Mouse (Mus musculus) MEL (cell line): ENCODE measurements at regions not wholly inside any gene's neighbourhood (a gene's known extent, or its start where the extent isn't known, plus 50 kb on each side); places are given as distances from the start of the nearest gene placed in this dataset.

Source experiments
- DNase-seq: peaks from one replicate; pipeline ENCODE4 v3.0.0; 2011; ENCODE audit warnings: low read depth, low spot score
- H3K27ac ChIP-seq: 2 replicates; pipeline ENCODE4 v1.5.1; 2012; ENCODE audit warnings: low read depth, mild to moderate bottlenecking, control low read depth, low read length, moderate library complexity; ENCODE audit not compliant: control insufficient read depth
- H3K27me3 ChIP-seq, 2 experiments: fragments of 150-350 bp in 1 of 2; sonication (generic) in 1 of 2; 2 replicates each; pipeline ENCODE4 v1.6.1; 2012; ENCODE audit warnings: low read length in 2 of 2, mild to moderate bottlenecking in 2 of 2, improper control_type of control experiment in 1 of 2, moderate library complexity in 1 of 2; ENCODE audit not compliant: insufficient read depth in 2 of 2, control insufficient read depth in 1 of 2
- H3K36me3 ChIP-seq, 2 experiments: 2 replicates each; pipeline ENCODE4 v1.6.1; 2012 to 2014; ENCODE audit warnings: low read length in 2 of 2, improper control_type of control experiment in 1 of 2, inconsistent platforms in 1 of 2, mild to moderate bottlenecking in 1 of 2; ENCODE audit not compliant: insufficient read depth in 2 of 2, control insufficient read depth in 1 of 2
- H3K4me1 ChIP-seq, 2 experiments: fragments of 150-350 bp in 1 of 2; sonication (generic) in 1 of 2; 2 replicates each; pipeline ENCODE4 v1.6.1; 2012; ENCODE audit warnings: low read length in 2 of 2, improper control_type of control experiment in 1 of 2, mild to moderate bottlenecking in 1 of 2; ENCODE audit not compliant: insufficient read depth in 2 of 2, control insufficient read depth in 1 of 2
- H3K4me3 ChIP-seq, 2 experiments: fragments of 150-350 bp in 1 of 2; sonication (generic) in 1 of 2; 2 replicates each; pipeline ENCODE4 v1.5.1; 2012; ENCODE audit warnings: low read depth in 2 of 2, low read length in 2 of 2, mild to moderate bottlenecking in 2 of 2, moderate library complexity in 2 of 2, control low read depth in 1 of 2, improper control_type of control experiment in 1 of 2; ENCODE audit not compliant: control insufficient read depth in 1 of 2, insufficient read depth in 1 of 2
- H3K79me2 ChIP-seq: 2 replicates; pipeline ENCODE4 v1.6.1; 2012; ENCODE audit warnings: mild to moderate bottlenecking, low read length, moderate library complexity; ENCODE audit not compliant: control insufficient read depth, poor library complexity, insufficient read depth
- H3K9ac ChIP-seq: 2 replicates; pipeline ENCODE4 v1.6.1; 2012; ENCODE audit warnings: low read depth, mild to moderate bottlenecking, control low read depth, low read length, moderate library complexity; ENCODE audit not compliant: control insufficient read depth, poor library complexity, severe bottlenecking
- H3K9me3 ChIP-seq: fragments of 150-350 bp; sonication (generic); replicated peaks from 2 replicates; pipeline ENCODE4 v1.6.1; 2012; ENCODE audit warnings: mild to moderate bottlenecking, low read length, improper control_type of control experiment, moderate library complexity; ENCODE audit not compliant: insufficient read depth
- BHLHE40 ChIP-seq: IDR thresholded peaks from 2 replicates; pipeline ENCODE4 v1.6.1; 2012; ENCODE audit warnings: low read depth, mild to moderate bottlenecking, inconsistent platforms, low read length, improper control_type of control experiment, borderline replicate concordance
- CHD1 ChIP-seq: IDR thresholded peaks from 2 replicates; pipeline ENCODE4 v1.6.1; 2012; ENCODE audit warnings: low read depth, mild to moderate bottlenecking, inconsistent platforms, low read length, improper control_type of control experiment
- ETS1 ChIP-seq: IDR thresholded peaks from 2 replicates; pipeline ENCODE4 v1.6.1; 2012; ENCODE audit warnings: low read depth, mild to moderate bottlenecking, inconsistent platforms, low read length, improper control_type of control experiment, moderate library complexity
- GABPA ChIP-seq: IDR thresholded peaks from 2 replicates; pipeline ENCODE4 v1.6.1; 2012; ENCODE audit warnings: low read depth, mild to moderate bottlenecking, inconsistent platforms, low read length, improper control_type of control experiment, moderate library complexity
- GATA1 ChIP-seq: IDR thresholded peaks from 2 replicates; pipeline ENCODE4 v1.6.1; 2011; ENCODE audit warnings: low read depth, low read length, improper control_type of control experiment
- JUND ChIP-seq: IDR thresholded peaks from 2 replicates; pipeline ENCODE4 v1.6.1; 2011; ENCODE audit warnings: low read depth, mild to moderate bottlenecking, improper control_type of control experiment, low read length
- MAFK ChIP-seq: IDR thresholded peaks from 2 replicates; pipeline ENCODE4 v1.6.1; 2011; ENCODE audit warnings: low read depth, mild to moderate bottlenecking, low read length, improper control_type of control experiment, borderline replicate concordance
- MEF2A ChIP-seq: IDR thresholded peaks from 2 replicates; pipeline ENCODE4 v1.6.1; 2014; ENCODE audit warnings: low read depth, mild to moderate bottlenecking, inconsistent platforms, low read length, improper control_type of control experiment; ENCODE audit not compliant: poor library complexity, insufficient replicate concordance, severe bottlenecking; ENCODE audit errors: extremely low read depth
- MYB ChIP-seq: IDR thresholded peaks from 2 replicates; pipeline ENCODE4 v1.6.1; 2011; ENCODE audit warnings: mild to moderate bottlenecking, low read depth, low read length, improper control_type of control experiment
- POLR2A ChIP-seq, 2 experiments: IDR thresholded peaks; 2 replicates each; pipeline ENCODE4 v1.6.1; 2011 to 2012; ENCODE audit warnings: low read length in 2 of 2, mild to moderate bottlenecking in 2 of 2, control low read depth in 1 of 2, improper control_type of control experiment in 1 of 2, low read depth in 1 of 2, moderate library complexity in 1 of 2; ENCODE audit not compliant: control insufficient read depth in 1 of 2, insufficient read depth in 1 of 2, poor library complexity in 1 of 2
- POLR2AphosphoS2 ChIP-seq: IDR thresholded peaks from 2 replicates; pipeline ENCODE4 v1.6.1; 2011; ENCODE audit warnings: low read length, improper control_type of control experiment
- SIN3A ChIP-seq: IDR thresholded peaks from 2 replicates; pipeline ENCODE4 v1.6.1; 2012; ENCODE audit warnings: low read length, improper control_type of control experiment, inconsistent platforms
- TCF12 ChIP-seq: IDR thresholded peaks from 2 replicates; pipeline ENCODE4 v1.6.1; 2014; ENCODE audit warnings: low read depth, mild to moderate bottlenecking, inconsistent platforms, low read length, improper control_type of control experiment, moderate library complexity
- UBTF ChIP-seq: IDR thresholded peaks from 2 replicates; pipeline ENCODE4 v1.6.1; 2012; ENCODE audit warnings: low read depth, mild to moderate bottlenecking, inconsistent platforms, low read length, improper control_type of control experiment, moderate library complexity, borderline replicate concordance; ENCODE audit not compliant: insufficient read depth
- USF2 ChIP-seq, 2 experiments: IDR thresholded peaks; 2 replicates each; pipeline ENCODE4 v1.6.1; 2011 to 2012; ENCODE audit warnings: improper control_type of control experiment in 2 of 2, low read length in 2 of 2, borderline replicate concordance in 1 of 2, inconsistent platforms in 1 of 2, low read depth in 1 of 2, mild to moderate bottlenecking in 1 of 2; ENCODE audit not compliant: insufficient read depth in 1 of 2
- ZC3H11A ChIP-seq: IDR thresholded peaks from 2 replicates; pipeline ENCODE4 v1.6.1; 2012; ENCODE audit warnings: low read depth, mild to moderate bottlenecking, inconsistent platforms, low read length, improper control_type of control experiment
- ZKSCAN1 ChIP-seq: IDR thresholded peaks from 2 replicates; pipeline ENCODE4 v1.6.1; 2012; ENCODE audit warnings: low read depth, mild to moderate bottlenecking, inconsistent platforms, low read length, improper control_type of control experiment, moderate library complexity

DNA sequence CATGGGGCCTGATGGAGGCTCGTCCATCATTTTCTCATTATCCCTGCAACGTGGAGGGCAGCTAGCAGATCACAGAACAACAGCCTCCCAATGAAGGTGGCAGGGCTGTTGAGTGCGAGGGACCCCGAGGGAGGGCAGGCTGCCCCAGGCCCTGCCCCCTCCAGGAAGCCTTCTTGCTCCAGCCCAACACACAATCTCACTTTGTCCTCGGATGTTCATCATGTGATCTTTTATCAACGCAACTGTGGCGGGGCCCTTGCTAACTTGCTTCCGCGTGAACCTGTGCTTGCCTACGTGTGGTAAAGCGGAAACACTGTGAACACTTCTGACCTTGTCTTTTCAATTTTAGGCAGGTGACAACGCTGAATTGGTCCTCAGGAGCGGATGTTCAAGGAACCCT, 147.6 kb upstream of the Rtl1 start (continued):
- TF ChIP-seq ZKSCAN1, result no peak
- TF ChIP-seq JUND, result no peak
- TF ChIP-seq POLR2A (IDR thresholded peaks at IDR 0.05; ENCODE audit: control insufficient read depth in 1 of 2, insufficient read depth in 1 of 2, low read depth in 1 of 2, low read length in 2 of 2, poor library complexity in 1 of 2), result no peak

GRCm38 (mm10) chr12:109748326-109749059, 148.4 kb upstream of the Rtl1 start:
- Histone ChIP-seq H3K79me2 (no peaks in the 10 kb centered on the region), H3K27me3 (no peaks in the 10 kb centered on the region), H3K9ac (no peak overlapping the region), H3K27ac (no peak overlapping the region), H3K4me3 (no peak overlapping the region), H3K4me1 (no peaks in the 10 kb centered on the region), H3K36me3 (no peaks in the 10 kb centered on the region), H3K9me3 (no peaks in the 10 kb centered on the region)
- TF ChIP-seq MYB (no peak), USF2 (IDR thresholded peaks at IDR 0.05; ENCODE audit: borderline replicate concordance in 1 of 2, insufficient read depth in 1 of 2, low read depth in 1 of 2, low read length in 2 of 2) (no peak), POLR2AphosphoS2 (no peak)
- no peak for DNase-seq

- no peak for DNase-seq
- Histone ChIP-seq H3K4me1 (no peaks in the 10 kb centered on the region), H3K27ac (no peak overlapping the region), H3K79me2 (no peaks in the 10 kb centered on the region), H3K27me3 (no peaks in the 10 kb centered on the region), H3K9me3 (no peaks in the 10 kb centered on the region), H3K4me3 (no peak overlapping the region), H3K36me3 (no peaks in the 10 kb centered on the region), H3K9ac (no peak overlapping the region)
- TF ChIP-seq MEF2A, result no peak
- no peak for TF ChIP-seq TCF12
- TF ChIP-seq MAFK, result no peak
- no peak for TF ChIP-seq SIN3A
These were observed 149.1 kb upstream of the Rtl1 start for GRCm38 (mm10) chr12:109749256-109749655.

DNA sequence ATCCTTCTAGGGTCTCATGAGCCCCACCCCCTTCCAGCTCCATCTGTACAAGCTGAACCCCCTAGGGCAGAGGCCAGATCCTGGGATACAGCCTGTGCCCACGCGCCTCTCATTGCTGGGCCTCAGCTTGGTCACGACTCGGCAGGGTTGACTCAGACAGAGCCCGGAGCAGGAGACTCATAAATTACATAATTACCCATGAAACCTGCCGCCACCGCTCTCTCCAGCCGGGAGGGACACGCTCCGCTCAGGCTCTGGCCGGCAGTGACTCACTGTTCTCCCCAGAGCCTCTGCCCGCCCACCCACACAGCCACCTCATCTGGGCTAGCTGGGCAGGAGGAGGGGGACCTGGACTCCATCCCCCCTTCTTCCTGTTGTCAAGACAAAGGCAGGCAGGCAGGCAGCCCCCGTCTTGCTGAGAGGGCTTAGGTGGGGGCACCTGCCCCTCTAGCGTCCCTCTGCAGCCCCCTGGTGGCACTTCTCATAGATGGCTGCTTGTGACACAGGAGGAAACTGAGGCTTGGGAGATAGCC, 149.6 kb upstream of the Rtl1 start:
- TF ChIP-seq BHLHE40 (no peak), ETS1 (no peak), UBTF (no peak), ZC3H11A (no peak), GABPA (no peak), CHD1 (no peak), GATA1 (no peak), JUND (no peak)
- H3K4me3 ChIP-seq, result no peak overlapping the region
- H3K4me1 ChIP-seq, result no peaks in the 10 kb centered on the region
- no peaks in the 10 kb centered on the region for H3K27me3 ChIP-seq
- H3K79me2 ChIP-seq, result no peaks in the 10 kb centered on the region
- no peak for DNase-seq
- H3K36me3 ChIP-seq, result no peaks in the 10 kb centered on the region
- H3K9ac ChIP-seq, result no peak overlapping the region
- H3K27ac ChIP-seq, result no peak overlapping the region
- H3K9me3 ChIP-seq, result no peaks in the 10 kb centered on the region
